9 mouse cellular contexts compared by ENCODE assay signal in the genomic region with DNA sequence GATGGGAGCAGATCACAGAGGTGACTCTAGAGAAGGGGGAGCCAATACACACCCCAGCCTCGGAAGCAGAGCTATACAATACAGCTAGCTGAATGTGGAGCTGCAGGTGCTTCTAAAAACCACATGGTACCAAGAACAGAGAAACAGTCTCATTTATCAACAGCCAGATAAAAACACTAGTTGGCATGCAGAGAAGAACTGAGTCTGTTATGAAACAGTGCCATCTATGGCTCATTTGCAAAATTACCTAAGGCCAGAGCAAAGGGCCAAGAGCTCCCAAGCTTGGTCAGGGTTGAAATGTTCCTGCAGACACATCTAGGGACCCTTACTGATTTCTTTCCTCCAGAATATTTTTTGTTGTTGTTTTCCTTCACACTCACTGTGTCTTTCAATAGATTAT.
A peak's percentile ranks its signal among the peaks of the same experiment; 100 is the strongest.
DNase-seq lines count a peak whose midpoint lies in the region; ATAC-seq and TF ChIP-seq lines count a peak whose summit lies in the region.
"Had no signal": no experiment of that assay in that cellular context is flagged by ENCODE, and none has a peak within 500 bp of the region (broad histone marks: within the 10 kb centered on the region; RNA-seq: fewer than 3 reads in every experiment).

No protein-coding gene starts in this region.

- H3K4me3 ChIP-seq in liver, adult 2 months (ENCODE audit: insufficient read depth, low read depth, low read length), result no peak overlapping the region
- H3K4me3 ChIP-seq in liver, embryonic 12.5 days, result no peak overlapping the region
- H3K4me3 ChIP-seq: midbrain, embryonic 12.5 days had no signal

- H3K4me1 ChIP-seq in liver, adult 2 months (ENCODE audit: control insufficient read depth, insufficient read depth, low read length), result no peaks in the 10 kb centered on the region; the same call in 1 of the 2 replicates
- H3K4me1 ChIP-seq in liver, embryonic 12.5 days, result no peaks in the 10 kb centered on the region
- H3K4me1 ChIP-seq: midbrain, embryonic 12.5 days had no signal

- H3K9ac ChIP-seq in liver, adult 2 months (ENCODE audit: low read depth, low read length), result no peak overlapping the region
- no peak overlapping the region for H3K9ac ChIP-seq in liver, embryonic 12.5 days
- H3K9ac ChIP-seq: midbrain, embryonic 12.5 days had no signal

- no peaks in the 10 kb centered on the region; the same call in 1 of the 2 replicates for H3K79me2 ChIP-seq in liver, adult 2 months (ENCODE audit: control insufficient read depth, insufficient read depth, low read length)

- DNase-seq in adrenal gland, adult 2 months, result peak; percentile 25
- no peak for DNase-seq in adrenal gland, postnatal 4 days (ENCODE audit: low spot score in 2 of 2)
- peak; percentile 26 for DNase-seq in liver, adult 2 months (ENCODE audit: extremely low read depth, low read depth, low spot score)
- DNase-seq in cerebellum, adult 18-20 months, result peak; percentile 49 to 50
- peak; percentile 59 for DNase-seq in induced T-regulatory cell, adult 2 months (ENCODE audit: low read depth)
- peak; percentile 76 for DNase-seq in lung, postnatal 36 days
- no peak for DNase-seq in urinary bladder, postnatal 4 days (ENCODE audit: low spot score in 2 of 2)

- no peaks in the 10 kb centered on the region for H3K27me3 ChIP-seq in liver, adult 2 months (ENCODE audit: control insufficient read depth, insufficient read depth, low read length)
- H3K27me3 ChIP-seq in liver, embryonic 12.5 days (replicated peaks), result no peaks in the 10 kb centered on the region
- H3K27me3 ChIP-seq: midbrain, embryonic 12.5 days had no signal

- TF ChIP-seq CTCF in liver, adult 2 months (IDR thresholded peaks at IDR 0.05; ENCODE audit: low read depth, low read length), result peak; percentile 29

- ATAC-seq in liver, embryonic 12.5 days, result no peak

- no peak overlapping the region for H3K4me2 ChIP-seq in liver, embryonic 12.5 days
- H3K4me2 ChIP-seq: midbrain, embryonic 12.5 days had no signal

- no peaks in the 10 kb centered on the region for H3K9me3 ChIP-seq in liver, embryonic 12.5 days (replicated peaks)
- H3K9me3 ChIP-seq: midbrain, embryonic 12.5 days had no signal

- WGBS in liver, adult 2 months, result 78% methylated on average over 1 of the region's 1 CpGs
- 41% methylated on average over 1 of the region's 1 CpGs for WGBS in liver, embryonic 12.5 days (ENCODE audit: insufficient replicate concordance)

- no peak for TF ChIP-seq POLR2A in liver, adult 2 months (IDR thresholded peaks at IDR 0.05; ENCODE audit: extremely low read depth, insufficient read depth, low read length)

- H3K36me3 ChIP-seq in liver, adult 2 months (ENCODE audit: control insufficient read depth, insufficient read depth, low read length), result peaks cover 63% of the 10 kb centered on the region
- H3K36me3 ChIP-seq in liver, embryonic 12.5 days, result peaks cover 94% of the 10 kb centered on the region

- no peak overlapping the region for H3K27ac ChIP-seq in liver, adult 2 months (replicated peaks; ENCODE audit: insufficient read depth, low read depth, low read length)
- H3K27ac ChIP-seq in liver, embryonic 12.5 days, result no peak overlapping the region
- H3K27ac ChIP-seq: midbrain, embryonic 12.5 days had no signal

Comparison
In these comparisons a context has a peak if more than half of its experiments do, and no peak if none do; other contexts are left out.
1. DNase-seq: peak in adrenal gland, adult 2 months (single experiment), liver, adult 2 months (single experiment), cerebellum, adult 18-20 months (2 of 2), induced T-regulatory cell, adult 2 months (single experiment) and lung, postnatal 36 days (single experiment); none in adrenal gland, postnatal 4 days (0 of 2) and urinary bladder, postnatal 4 days (0 of 2).